ENCODE assay signal across 8 mouse cellular contexts in genomic region chr8:123805209-123805717, GRCm38 (mm10). TPM values are rescaled to one million over a fixed set of nuclear protein-coding genes. Genes with fewer than 3 reads are reported as not detected.
DNase-seq lines count a peak whose midpoint lies in the region; ATAC-seq and TF ChIP-seq lines count a peak whose summit lies in the region.

No protein-coding gene starts in this region.

- H3K9ac ChIP-seq in liver, embryonic 11.5 days (ENCODE audit: low read depth, low read length), result peak overlapping the region; percentile 77
- peak overlapping the region; percentile 89 for H3K9ac ChIP-seq in stomach, postnatal 0 days (ENCODE audit: low read length)

- ATAC-seq in liver, embryonic 11.5 days (replicated peaks; ENCODE audit: low FRiP score), result no peak
- ATAC-seq in stomach, postnatal 0 days (ENCODE audit: low FRiP score, low TSS enrichment), result no peak

- peak overlapping the region; percentile 93 for H3K4me3 ChIP-seq in heart, embryonic 10.5 days
- peak overlapping the region; percentile 67 for H3K4me3 ChIP-seq in thymus, adult 2 months (ENCODE audit: control insufficient read depth, insufficient read depth, low read length)
- peak overlapping the region; percentile 72 for H3K4me3 ChIP-seq in liver, embryonic 11.5 days (ENCODE audit: low read depth, low read length)
- H3K4me3 ChIP-seq in stomach, postnatal 0 days (ENCODE audit: low read depth, low read length), result peak overlapping the region; percentile 75

- WGBS in heart, embryonic 10.5 days, result 20% methylated on average over 15 of the region's 15 CpGs
- 40% methylated on average over 15 of the region's 15 CpGs for WGBS in thymus, adult 2 months
- whole genome bisulfite sequencing in liver, embryonic 11.5 days, result 22% methylated on average over 15 of the region's 15 CpGs
- WGBS in stomach, postnatal 0 days, result 17% methylated on average over 15 of the region's 15 CpGs

- DNase-seq in heart, embryonic 10.5 days (ENCODE audit: low spot score), result no peak
- DNase-seq in heart, postnatal 36 days, result no peak
- no peak for DNase-seq in thymus, adult 2 months
- no peak for DNase-seq in thymus, postnatal 14 days
- DNase-seq in liver, embryonic 11.5 days (ENCODE audit: low spot score), result no peak
- no peak for DNase-seq in stomach, postnatal 0 days (ENCODE audit: low spot score)
- no peak for DNase-seq in right cerebral cortex, adult 18-20 months
- DNase-seq in layer of hippocampus, postnatal 10 days (ENCODE audit: low spot score in 2 of 2), result no peak

- no peaks in the 10 kb centered on the region; the same call in 1 of the 2 replicates for H3K9me3 ChIP-seq in heart, embryonic 10.5 days
- peaks cover 4% of the 10 kb centered on the region; the same call in 1 of the 2 replicates for H3K9me3 ChIP-seq in liver, embryonic 11.5 days (ENCODE audit: control insufficient read depth, low read length)
- H3K9me3 ChIP-seq in stomach, postnatal 0 days (ENCODE audit: control insufficient read depth, low read length), result no peaks in the 10 kb centered on the region

- TF ChIP-seq POLR2A in thymus, adult 2 months (IDR thresholded peaks at IDR 0.05; ENCODE audit: control insufficient read depth, extremely low read depth, insufficient read depth, low read length, poor library complexity), result no peak

- H3K4me2 ChIP-seq in liver, embryonic 11.5 days, result peak overlapping the region; percentile 86
- peak overlapping the region; percentile 60 for H3K4me2 ChIP-seq in stomach, postnatal 0 days (replicated peaks; ENCODE audit: low read depth)

- H3K36me3 ChIP-seq in heart, embryonic 10.5 days, result no peaks in the 10 kb centered on the region
- no peaks in the 10 kb centered on the region for H3K36me3 ChIP-seq in thymus, adult 2 months (ENCODE audit: control insufficient read depth, insufficient read depth, low read length)
- no peaks in the 10 kb centered on the region for H3K36me3 ChIP-seq in liver, embryonic 11.5 days (ENCODE audit: control insufficient read depth, insufficient read depth, low read length)
- H3K36me3 ChIP-seq in stomach, postnatal 0 days (ENCODE audit: control insufficient read depth, insufficient read depth, low read length), result no peaks in the 10 kb centered on the region

- H3K4me1 ChIP-seq in heart, embryonic 10.5 days, result peaks cover 31% of the 10 kb centered on the region
- H3K4me1 ChIP-seq in thymus, adult 2 months (replicated peaks; ENCODE audit: control insufficient read depth, insufficient read depth, low read length), result peaks cover 19% of the 10 kb centered on the region
- peaks cover 34% of the 10 kb centered on the region for H3K4me1 ChIP-seq in liver, embryonic 11.5 days (replicated peaks; ENCODE audit: control insufficient read depth, insufficient read depth, low read length)
- peaks cover 6% of the 10 kb centered on the region for H3K4me1 ChIP-seq in stomach, postnatal 0 days (replicated peaks; ENCODE audit: control insufficient read depth, insufficient read depth)

- peak overlapping the region; percentile 95 for H3K27ac ChIP-seq in heart, embryonic 10.5 days
- no peak overlapping the region for H3K27ac ChIP-seq in thymus, adult 2 months (ENCODE audit: control insufficient read depth, insufficient read depth, low read length)
- H3K27ac ChIP-seq in liver, embryonic 11.5 days (ENCODE audit: low read depth, low read length), result peak overlapping the region; percentile 78
- peak overlapping the region; percentile 84 for H3K27ac ChIP-seq in stomach, postnatal 0 days (replicated peaks)

- TF ChIP-seq EP300 in stomach, postnatal 0 days (optimal IDR thresholded peaks at IDR 0.05), result no peak

- no peaks in the 10 kb centered on the region for H3K27me3 ChIP-seq in heart, embryonic 10.5 days (ENCODE audit: insufficient read depth, poor library complexity, severe bottlenecking)
- no peaks in the 10 kb centered on the region for H3K27me3 ChIP-seq in thymus, adult 2 months (ENCODE audit: control insufficient read depth, insufficient read depth, low read length)
- no peaks in the 10 kb centered on the region for H3K27me3 ChIP-seq in liver, embryonic 11.5 days (replicated peaks; ENCODE audit: control insufficient read depth, insufficient read depth, low read length)
- H3K27me3 ChIP-seq in stomach, postnatal 0 days (ENCODE audit: control insufficient read depth, insufficient read depth, low read length), result no peaks in the 10 kb centered on the region

- no peak for TF ChIP-seq CTCF in thymus, adult 2 months (IDR thresholded peaks at IDR 0.05; ENCODE audit: borderline replicate concordance, control insufficient read depth, extremely low read depth, insufficient read depth, low read length, poor library complexity)
- TF ChIP-seq CTCF in stomach, postnatal 0 days (IDR thresholded peaks at IDR 0.05; ENCODE audit: low read depth), result no peak

- intact Hi-C loops in heart, postnatal 36 days (cut with DNase I), result no loop called here

RNA-seq across cellular contexts. Expression of gene Rab4a, which starts 0.5 kb away (rescaled TPM):
- polyA plus RNA-seq in heart, embryonic 10.5 days (2016; fragmentation: Nextera tagmentation; extraction: Ambion mirVana), result 65.9 and 68.9 TPM in 2 replicates
- 1 to 10 TPM; 7.3 to 7.9 TPM for total RNA-seq in heart, postnatal 36 days (2021)
- polyA plus RNA-seq in thymus, adult 2 months (2012; rRNA removed), result 4.4 and 5.1 TPM in 2 replicates
- polyA plus RNA-seq in liver, embryonic 11.5 days (2014; fragmentation: Nextera tagmentation; extraction: Ambion mirVana), result 61.8 and 65.9 TPM in 2 replicates
- 25.8 and 27.0 TPM in 2 replicates for polyA plus RNA-seq in stomach, postnatal 0 days (2015; fragmentation: Nextera tagmentation; extraction: Ambion mirVana)
- total RNA-seq in layer of hippocampus, postnatal 10 days (2021), result 10 to 100 TPM; 49.2 to 52.3 TPM

RNA-seq across cellular contexts. Expression of gene Ccsap, which starts 54.7 kb away (rescaled TPM):
- 3.7 and 4.0 TPM in 2 replicates for polyA plus RNA-seq in heart, embryonic 10.5 days (2016; fragmentation: Nextera tagmentation; extraction: Ambion mirVana)
- 1 to 10 TPM; 1.3 to 1.6 TPM for total RNA-seq in heart, postnatal 36 days (2021)
- 7.3 and 9.6 TPM in 2 replicates for polyA plus RNA-seq in thymus, adult 2 months (2012; rRNA removed)
- 4.6 and 5.2 TPM in 2 replicates for polyA plus RNA-seq in liver, embryonic 11.5 days (2014; fragmentation: Nextera tagmentation; extraction: Ambion mirVana)
- polyA plus RNA-seq in stomach, postnatal 0 days (2015; fragmentation: Nextera tagmentation; extraction: Ambion mirVana), result 0.91 and 1.2 TPM in 2 replicates
- 10 to 100 TPM; 49.0 to 49.8 TPM for total RNA-seq in layer of hippocampus, postnatal 10 days (2021)
